Mouse (Mus musculus) thymus, postnatal 36 days (tissue): ENCODE results near the gene Racgap1.

Experiments used
- DNase-seq, 2 experiments: peaks; one replicate each; pipeline ENCODE4 v3.0.0; 2022; ENCODE audit warnings: mixed read lengths in 2 of 2

Gene Racgap1

GRCm38 (mm10) chr15:99651163-99651872, at the start of gene Racgap1:
Gene Racgap1 (minus strand): TSS chr15:99651656.
- peak; percentile 96 to 97 for DNase-seq

- DNase-seq: no peak
These were observed 49.0 kb upstream of the Racgap1 start for GRCm38 (mm10) chr15:99700219-99701106.

GRCm38 (mm10) chr15:99699715-99700114, 48.3 kb upstream of the Racgap1 start:
- no peak for DNase-seq

- DNase-seq: no peak
These were observed 47.2 kb upstream of the Racgap1 start for GRCm38 (mm10) chr15:99698533-99699085.

GRCm38 (mm10) chr15:99697309-99697708, 45.9 kb upstream of the Racgap1 start:
- no peak for DNase-seq

- no peak for DNase-seq
These were observed 40.5 kb upstream of the Racgap1 start for GRCm38 (mm10) chr15:99691976-99692375.

GRCm38 (mm10) chr15:99690924-99691323, 39.5 kb upstream of the Racgap1 start:
- no peak for DNase-seq

GRCm38 (mm10) chr15:99688712-99689111, 37.3 kb upstream of the Racgap1 start:
- peak in 1 of 2 experiments; percentile 30 for DNase-seq

- DNase-seq: no peak
These were observed 32.7 kb upstream of the Racgap1 start for GRCm38 (mm10) chr15:99684156-99684555.

- DNase-seq: no peak
These were observed 31.4 kb upstream of the Racgap1 start for GRCm38 (mm10) chr15:99682880-99683279.

- no peak for DNase-seq
These were observed 27.6 kb upstream of the Racgap1 start for GRCm38 (mm10) chr15:99679008-99679407.

- peak; percentile 35 to 51 for DNase-seq
These were observed 26.8 kb upstream of the Racgap1 start for GRCm38 (mm10) chr15:99678063-99678800.

- no peak for DNase-seq
These were observed 25.6 kb upstream of the Racgap1 start for GRCm38 (mm10) chr15:99677089-99677488.

GRCm38 (mm10) chr15:99674866-99675265, 23.4 kb upstream of the Racgap1 start:
- no peak for DNase-seq

- no peak for DNase-seq
These were observed 20.3 kb upstream of the Racgap1 start for GRCm38 (mm10) chr15:99671783-99672182.

- no peak for DNase-seq
These were observed 19.7 kb upstream of the Racgap1 start for GRCm38 (mm10) chr15:99670964-99671670.

- DNase-seq: peak; percentile 9 to 30
These were observed 18.8 kb upstream of the Racgap1 start, which contains the start of gene Asic1 for GRCm38 (mm10) chr15:99670154-99670821. Gene Asic1 (plus strand): TSS chr15:99670368.

- no peak for DNase-seq
These were observed 17.9 kb upstream of the Racgap1 start for GRCm38 (mm10) chr15:99669392-99669791.

- peak; percentile 67 to 69 for DNase-seq
These were observed 17.4 kb upstream of the Racgap1 start for GRCm38 (mm10) chr15:99668881-99669280.

GRCm38 (mm10) chr15:99667544-99667943, 16.1 kb upstream of the Racgap1 start:
- no peak for DNase-seq
